Mouse (Mus musculus) myocyte (in vitro differentiated cells): ENCODE measurements around the gene Ndc1.

Source experiments
- E2F4 ChIP-seq: IDR thresholded peaks from one replicate; pipeline ENCODE4 v1.6.1; 2011; ENCODE audit warnings: mild to moderate bottlenecking, control low read depth, moderate library complexity; ENCODE audit not compliant: insufficient read depth
- MYOD1 ChIP-seq, 3 experiments: IDR thresholded peaks; one replicate each; pipeline ENCODE4 v1.6.1; 2011; ENCODE audit warnings: control low read depth in 2 of 3, low read depth in 2 of 3, mild to moderate bottlenecking in 2 of 3, moderate library complexity in 1 of 3; ENCODE audit not compliant: insufficient read length in 2 of 3, control insufficient read depth in 1 of 3
- POLR2A ChIP-seq: IDR thresholded peaks from one replicate; pipeline ENCODE4 v1.6.1; 2011; ENCODE audit warnings: low read depth, mild to moderate bottlenecking, control low read depth, moderate library complexity; ENCODE audit not compliant: insufficient read length
- POLR2AphosphoS2 ChIP-seq: IDR thresholded peaks from one replicate; pipeline ENCODE4 v1.6.1; 2011; ENCODE audit warnings: low read depth, control low read depth; ENCODE audit not compliant: insufficient read length
- SRF ChIP-seq: IDR thresholded peaks from one replicate; pipeline ENCODE4 v1.6.1; 2011; ENCODE audit warnings: low read depth; ENCODE audit not compliant: control insufficient read depth, insufficient read length
- TCF12 ChIP-seq: IDR thresholded peaks from one replicate; pipeline ENCODE4 v1.6.1; 2011; ENCODE audit warnings: mild to moderate bottlenecking, control low read depth; ENCODE audit not compliant: poor library complexity, insufficient read depth, severe bottlenecking
- USF1 ChIP-seq: IDR thresholded peaks from one replicate; pipeline ENCODE4 v1.6.1; 2011; ENCODE audit warnings: low read depth, mild to moderate bottlenecking, control low read depth, moderate library complexity

DNA sequence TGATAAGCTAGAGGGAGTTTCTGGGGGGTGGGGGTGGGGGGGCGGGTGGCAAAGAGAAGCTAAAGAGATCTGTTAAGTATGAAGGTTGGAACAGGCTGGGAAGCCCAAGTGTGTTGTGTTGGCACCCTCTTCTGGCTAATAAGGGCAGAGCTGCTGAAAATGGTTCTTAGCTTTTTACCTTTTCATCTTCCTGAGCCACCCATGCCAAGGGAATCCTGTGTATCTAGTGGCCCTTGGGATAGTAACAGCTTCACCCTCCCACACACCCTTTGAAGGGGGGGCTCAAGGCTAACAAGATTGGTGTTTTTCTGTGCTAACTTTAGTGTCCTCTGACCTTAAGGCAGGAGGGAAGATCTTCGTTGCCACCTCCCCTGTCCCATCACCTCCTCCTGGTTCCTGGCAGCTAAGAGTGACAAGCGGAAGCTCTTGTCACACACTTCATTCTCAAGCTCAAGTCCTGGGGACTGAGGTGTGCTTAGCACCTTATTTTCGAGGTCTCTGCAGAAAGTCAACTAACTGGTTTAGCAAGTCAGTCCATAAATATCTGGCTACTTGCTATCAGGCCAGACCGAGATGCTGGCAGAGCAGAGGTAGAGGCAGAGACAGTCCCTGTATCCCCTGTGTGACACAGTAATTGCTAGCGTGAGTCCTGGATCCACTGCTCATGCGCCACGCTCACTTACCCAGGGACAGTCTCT is 18.1 kb upstream of the Ndc1 start:
- no peak for TF ChIP-seq POLR2AphosphoS2
- no peak for TF ChIP-seq E2F4
- TF ChIP-seq SRF = no peak
- no peak for TF ChIP-seq POLR2A
- no peak for TF ChIP-seq TCF12
- no peak for TF ChIP-seq MYOD1 (IDR thresholded peaks at IDR 0.05; ENCODE audit: control insufficient read depth in 1 of 3, insufficient read length in 2 of 3, low read depth in 2 of 3)
- TF ChIP-seq USF1 = no peak
